8 mouse cellular contexts compared by ENCODE assay signal in genomic region chr5:21785053-21785452, GRCm38 (mm10). TPM values are rescaled to one million over a fixed set of nuclear protein-coding genes. Genes with fewer than 3 reads are reported as not detected.
DNase-seq lines count a peak whose midpoint lies in the region; ATAC-seq and TF ChIP-seq lines count a peak whose summit lies in the region.

Gene Dnajc2, minus strand, starts transcription at chr5:21785251.
Gene Psmc2, plus strand, starts transcription at chr5:21785283.

- H3K4me3 ChIP-seq in forebrain, embryonic 10.5 days, result peak within 1 kb of the TSS; percentile 69
- peak within 1 kb of the TSS; percentile 98 for H3K4me3 ChIP-seq in heart, embryonic 15.5 days
- peak within 1 kb of the TSS; percentile 66 to 90 for H3K4me3 ChIP-seq in liver, embryonic 14.5 days (ENCODE audit: insufficient read depth in 1 of 2, low read depth in 2 of 2, low read length in 2 of 2)
- peak within 1 kb of the TSS; percentile 95 for H3K4me3 ChIP-seq in neural tube, embryonic 11.5 days (ENCODE audit: low read depth, low read length)
- H3K4me3 ChIP-seq in stomach, postnatal 0 days (ENCODE audit: low read depth, low read length), result peak within 1 kb of the TSS; percentile 98

- WGBS in forebrain, embryonic 10.5 days, result 0% methylated on average over 37 of the region's 37 CpGs
- 1% methylated on average over 30 of the region's 37 CpGs for WGBS in heart, embryonic 15.5 days
- under 1% methylated on average over 31 of the region's 37 CpGs for WGBS in liver, embryonic 14.5 days (ENCODE audit: insufficient replicate concordance)
- under 1% methylated on average over 28 of the region's 37 CpGs for WGBS in neural tube, embryonic 11.5 days
- WGBS in stomach, postnatal 0 days, result under 1% methylated on average over 37 of the region's 37 CpGs

- no peak for TF ChIP-seq CTCF in liver, embryonic 14.5 days (IDR thresholded peaks at IDR 0.05; ENCODE audit: low read depth)
- TF ChIP-seq CTCF in stomach, postnatal 0 days (IDR thresholded peaks at IDR 0.05; ENCODE audit: low read depth), result no peak

- peak within 1 kb of the TSS; percentile 82 for H3K4me2 ChIP-seq in heart, embryonic 15.5 days
- peak within 1 kb of the TSS; percentile 93 for H3K4me2 ChIP-seq in liver, embryonic 14.5 days (ENCODE audit: low read depth)
- H3K4me2 ChIP-seq in neural tube, embryonic 11.5 days (ENCODE audit: low read depth), result peak within 1 kb of the TSS; percentile 92
- H3K4me2 ChIP-seq in stomach, postnatal 0 days (replicated peaks; ENCODE audit: low read depth), result peak within 1 kb of the TSS; percentile 98

- peaks cover 48% of the 10 kb centered on the region for H3K4me1 ChIP-seq in forebrain, embryonic 10.5 days
- H3K4me1 ChIP-seq in heart, embryonic 15.5 days (replicated peaks), result peaks cover 11% of the 10 kb centered on the region
- H3K4me1 ChIP-seq in liver, embryonic 14.5 days (replicated peaks; ENCODE audit: control insufficient read depth in 2 of 2, insufficient read depth in 2 of 2, low read length in 1 of 2), result peaks cover 10 to 15% of the 10 kb centered on the region in 2 experiments
- H3K4me1 ChIP-seq in neural tube, embryonic 11.5 days (ENCODE audit: control insufficient read depth, insufficient read depth, low read length), result peaks cover 8% of the 10 kb centered on the region; the same call in 1 of the 2 replicates
- H3K4me1 ChIP-seq in stomach, postnatal 0 days (replicated peaks; ENCODE audit: control insufficient read depth, insufficient read depth), result no peaks in the 10 kb centered on the region

- H3K36me3 ChIP-seq in forebrain, embryonic 10.5 days (replicated peaks), result peaks cover 50% of the 10 kb centered on the region
- H3K36me3 ChIP-seq in heart, embryonic 15.5 days, result peaks cover 30% of the 10 kb centered on the region
- peaks cover 24% of the 10 kb centered on the region for H3K36me3 ChIP-seq in liver, embryonic 14.5 days (replicated peaks; ENCODE audit: control insufficient read depth, insufficient read depth, low read depth)
- peaks cover 4% of the 10 kb centered on the region for H3K36me3 ChIP-seq in neural tube, embryonic 11.5 days (ENCODE audit: control insufficient read depth, insufficient read depth, low read length)
- peaks cover 14% of the 10 kb centered on the region; the same call in 1 of the 2 replicates for H3K36me3 ChIP-seq in stomach, postnatal 0 days (ENCODE audit: control insufficient read depth, insufficient read depth, low read length)

- peak within 1 kb of the TSS; percentile 75 for H3K9ac ChIP-seq in heart, embryonic 15.5 days
- H3K9ac ChIP-seq in liver, embryonic 14.5 days (replicated peaks), result peak within 1 kb of the TSS; percentile 92
- H3K9ac ChIP-seq in neural tube, embryonic 11.5 days (ENCODE audit: low read length), result peak within 1 kb of the TSS; percentile 83
- H3K9ac ChIP-seq in stomach, postnatal 0 days (ENCODE audit: low read length), result peak within 1 kb of the TSS; percentile 77

- H3K27ac ChIP-seq in forebrain, embryonic 10.5 days, result peak within 1 kb of the TSS; percentile 94
- peak within 1 kb of the TSS; percentile 64 for H3K27ac ChIP-seq in heart, embryonic 15.5 days
- H3K27ac ChIP-seq in liver, embryonic 14.5 days, result peak within 1 kb of the TSS; percentile 89
- peak within 1 kb of the TSS; percentile 64; the same call in 1 of the 2 replicates for H3K27ac ChIP-seq in neural tube, embryonic 11.5 days (ENCODE audit: low read depth, low read length)
- peak within 1 kb of the TSS; percentile 85 for H3K27ac ChIP-seq in stomach, postnatal 0 days (replicated peaks)

- TF ChIP-seq EP300 in liver, embryonic 14.5 days (IDR thresholded peaks at IDR 0.05; ENCODE audit: low read depth), result no peak
- no peak for TF ChIP-seq EP300 in stomach, postnatal 0 days (optimal IDR thresholded peaks at IDR 0.05)

- peak; percentile 92 for ATAC-seq in heart, embryonic 15.5 days (replicated peaks; ENCODE audit: insufficient number of reproducible peaks, insufficient read depth, low FRiP score, low read depth)
- peak; percentile 90 for ATAC-seq in liver, embryonic 14.5 days (ENCODE audit: insufficient read depth)
- ATAC-seq in neural tube, embryonic 11.5 days (ENCODE audit: insufficient read depth, low FRiP score, low TSS enrichment), result peak; percentile 92
- peak; percentile 97 for ATAC-seq in stomach, postnatal 0 days (ENCODE audit: low FRiP score, low TSS enrichment)

- H3K27me3 ChIP-seq in forebrain, embryonic 10.5 days (ENCODE audit: poor library complexity, severe bottlenecking), result no peaks in the 10 kb centered on the region
- H3K27me3 ChIP-seq in heart, embryonic 15.5 days, result no peaks in the 10 kb centered on the region
- no peaks in the 10 kb centered on the region for H3K27me3 ChIP-seq in liver, embryonic 14.5 days (ENCODE audit: control insufficient read depth, insufficient read depth, low read length)
- no peaks in the 10 kb centered on the region for H3K27me3 ChIP-seq in neural tube, embryonic 11.5 days (ENCODE audit: control insufficient read depth, insufficient read depth, low read length)
- H3K27me3 ChIP-seq in stomach, postnatal 0 days (ENCODE audit: control insufficient read depth, insufficient read depth, low read length), result no peaks in the 10 kb centered on the region

- no peaks in the 10 kb centered on the region for H3K9me3 ChIP-seq in forebrain, embryonic 10.5 days
- H3K9me3 ChIP-seq in heart, embryonic 15.5 days (replicated peaks), result no peaks in the 10 kb centered on the region
- no peaks in the 10 kb centered on the region for H3K9me3 ChIP-seq in liver, embryonic 14.5 days (ENCODE audit: control insufficient read depth, low read length)
- no peaks in the 10 kb centered on the region for H3K9me3 ChIP-seq in neural tube, embryonic 11.5 days (ENCODE audit: control insufficient read depth, low read length)
- H3K9me3 ChIP-seq in stomach, postnatal 0 days (ENCODE audit: control insufficient read depth, low read length), result no peaks in the 10 kb centered on the region

- DNase-seq in CD8-positive naive resting alpha-beta T cell, adult 2 months (ENCODE audit: low read depth in 2 of 2, low spot score in 2 of 2), result peak; percentile 81 to 85
- DNase-seq in c-Kit-positive CD71-negative TER-119-negative erythroid progenitor cells, embryonic 14.5 days (ENCODE audit: low read depth), result peak; percentile 83
- peak; percentile 88 for DNase-seq in forebrain, embryonic 10.5 days (ENCODE audit: extremely low spot score, low spot score)
- peak; percentile 90 to 96 for DNase-seq in kidney, postnatal 25 days
- DNase-seq in liver, embryonic 14.5 days (ENCODE audit: low read depth in 3 of 3, low spot score in 3 of 3), result peak; percentile 84 to 86 (median 85)
- DNase-seq in neural tube, embryonic 11.5 days (ENCODE audit: low spot score), result peak; percentile 92
- DNase-seq in stomach, postnatal 0 days (ENCODE audit: low spot score), result peak; percentile 93

RNA-seq across cellular contexts. Expression of gene Dnajc2, which starts in this region (rescaled TPM):
- 99.4 and 114 TPM in 2 replicates for polyA plus RNA-seq in forebrain, embryonic 10.5 days (2016; fragmentation: Nextera tagmentation; extraction: Ambion mirVana)
- polyA plus RNA-seq in heart, embryonic 15.5 days (2015; fragmentation: Nextera tagmentation; extraction: Ambion mirVana), result 43.1 and 44.5 TPM in 2 replicates
- polyA plus RNA-seq in liver, embryonic 14.5 days (2012; rRNA removed), result 6.4 and 14.5 TPM in 2 replicates
- polyA plus RNA-seq in liver, embryonic 14.5 days (2014; fragmentation: Nextera tagmentation; extraction: Ambion mirVana), result 31.4 and 36.9 TPM in 2 replicates
- polyA plus RNA-seq in neural tube, embryonic 11.5 days (2014; fragmentation: Nextera tagmentation; extraction: Ambion mirVana), result 91.2 and 92.4 TPM in 2 replicates
- polyA plus RNA-seq in stomach, postnatal 0 days (2015; fragmentation: Nextera tagmentation; extraction: Ambion mirVana), result 40.3 and 43.6 TPM in 2 replicates

RNA-seq across cellular contexts. Expression of gene Psmc2, which starts in this region (rescaled TPM):
- 253 and 258 TPM in 2 replicates for polyA plus RNA-seq in forebrain, embryonic 10.5 days (2016; fragmentation: Nextera tagmentation; extraction: Ambion mirVana)
- polyA plus RNA-seq in heart, embryonic 15.5 days (2015; fragmentation: Nextera tagmentation; extraction: Ambion mirVana), result 128 and 134 TPM in 2 replicates
- polyA plus RNA-seq in liver, embryonic 14.5 days (2012; rRNA removed), result 32.1 and 58.5 TPM in 2 replicates
- polyA plus RNA-seq in liver, embryonic 14.5 days (2014; fragmentation: Nextera tagmentation; extraction: Ambion mirVana), result 122 and 128 TPM in 2 replicates
- 245 and 260 TPM in 2 replicates for polyA plus RNA-seq in neural tube, embryonic 11.5 days (2014; fragmentation: Nextera tagmentation; extraction: Ambion mirVana)
- 126 and 127 TPM in 2 replicates for polyA plus RNA-seq in stomach, postnatal 0 days (2015; fragmentation: Nextera tagmentation; extraction: Ambion mirVana)

Comparison
In these comparisons a context has a peak if more than half of its experiments do, and no peak if none do; other contexts are left out.
1. Peak in every context shown above with its lines: DNase-seq, ATAC-seq, H3K4me3 ChIP-seq and H3K27ac ChIP-seq.